Mouse (Mus musculus) MEL (cell line): ENCODE measurements around the gene Brsk1.

Experiments used
- CTCF ChIP-seq, 3 experiments: IDR thresholded peaks in 2 of 3; conservative IDR thresholded peaks in 1 of 3; 2 replicates each; pipeline ENCODE4 v1.5.1; 2011 to 2012; ENCODE audit warnings: low read length in 3 of 3, low read depth in 2 of 3, mild to moderate bottlenecking in 2 of 3, improper control_type of control experiment in 1 of 3, inconsistent platforms in 1 of 3, mixed read lengths in 1 of 3, moderate library complexity in 1 of 3; ENCODE audit not compliant: control insufficient read depth in 1 of 3, insufficient read depth in 1 of 3, poor library complexity in 1 of 3, severe bottlenecking in 1 of 3
- GATA1 ChIP-seq: IDR thresholded peaks from 2 replicates; pipeline ENCODE4 v1.6.1; 2011; ENCODE audit warnings: low read depth, low read length, improper control_type of control experiment
- MAFK ChIP-seq: IDR thresholded peaks from 2 replicates; pipeline ENCODE4 v1.6.1; 2011; ENCODE audit warnings: low read depth, mild to moderate bottlenecking, low read length, improper control_type of control experiment, borderline replicate concordance
- MAX ChIP-seq: IDR thresholded peaks from 2 replicates; pipeline ENCODE4 v1.6.1; 2011; ENCODE audit warnings: low read length, improper control_type of control experiment
- POLR2A ChIP-seq, 2 experiments: IDR thresholded peaks; 2 replicates each; pipeline ENCODE4 v1.6.1; 2011 to 2012; ENCODE audit warnings: low read length in 2 of 2, mild to moderate bottlenecking in 2 of 2, control low read depth in 1 of 2, improper control_type of control experiment in 1 of 2, low read depth in 1 of 2, moderate library complexity in 1 of 2; ENCODE audit not compliant: control insufficient read depth in 1 of 2, insufficient read depth in 1 of 2, poor library complexity in 1 of 2
- RCOR1 ChIP-seq: IDR thresholded peaks from 2 replicates; pipeline ENCODE4 v1.6.1; 2012; ENCODE audit warnings: low read depth, mild to moderate bottlenecking, inconsistent platforms, low read length, improper control_type of control experiment
- TAL1 ChIP-seq: IDR thresholded peaks from 2 replicates; pipeline ENCODE4 v1.6.1; 2012; ENCODE audit warnings: mild to moderate bottlenecking, inconsistent platforms, low read length, moderate library complexity, mixed read lengths
- TCF12 ChIP-seq: IDR thresholded peaks from 2 replicates; pipeline ENCODE4 v1.6.1; 2014; ENCODE audit warnings: low read depth, mild to moderate bottlenecking, inconsistent platforms, low read length, improper control_type of control experiment, moderate library complexity

- TF ChIP-seq MAFK: no peak
- no peak for TF ChIP-seq CTCF (IDR thresholded peaks at IDR 0.05 in 2 of 3, conservative IDR thresholded peaks at IDR 0.05 in 1 of 3; ENCODE audit: control insufficient read depth in 1 of 3, insufficient read depth in 1 of 3, low read depth in 2 of 3, low read length in 3 of 3, poor library complexity in 1 of 3, severe bottlenecking in 1 of 3)
- no peak for TF ChIP-seq TAL1
- no peak for TF ChIP-seq RCOR1
- TF ChIP-seq GATA1: no peak
- no peak for TF ChIP-seq TCF12
- TF ChIP-seq MAX: no peak
- no peak for TF ChIP-seq POLR2A (IDR thresholded peaks at IDR 0.05; ENCODE audit: control insufficient read depth in 1 of 2, insufficient read depth in 1 of 2, low read depth in 1 of 2, low read length in 2 of 2, poor library complexity in 1 of 2)
These were observed 57.9 kb downstream of the Brsk1 start for GRCm38 (mm10) chr7:4748321-4748720.
